Mouse (Mus musculus) central nervous system, embryonic 14 days (tissue): ENCODE measurements around the gene Ifi211. TPM values are rescaled to one million over a fixed set of nuclear protein-coding genes. Genes with fewer than 3 reads are reported as not detected.

Source experiments
- polyA plus RNA-seq: library from polyadenylated mRNA; depleted of rRNA; stranded (reverse); fragments of >200 nt; gene quantifications from 2 replicates; pipeline ENCODE4 v1.2.3, GENCODE M21; 2012; rRNA removed

Ifi211 gene
- 1.7 and 2.5 TPM in 2 replicates for polyA plus RNA-seq

DNA sequence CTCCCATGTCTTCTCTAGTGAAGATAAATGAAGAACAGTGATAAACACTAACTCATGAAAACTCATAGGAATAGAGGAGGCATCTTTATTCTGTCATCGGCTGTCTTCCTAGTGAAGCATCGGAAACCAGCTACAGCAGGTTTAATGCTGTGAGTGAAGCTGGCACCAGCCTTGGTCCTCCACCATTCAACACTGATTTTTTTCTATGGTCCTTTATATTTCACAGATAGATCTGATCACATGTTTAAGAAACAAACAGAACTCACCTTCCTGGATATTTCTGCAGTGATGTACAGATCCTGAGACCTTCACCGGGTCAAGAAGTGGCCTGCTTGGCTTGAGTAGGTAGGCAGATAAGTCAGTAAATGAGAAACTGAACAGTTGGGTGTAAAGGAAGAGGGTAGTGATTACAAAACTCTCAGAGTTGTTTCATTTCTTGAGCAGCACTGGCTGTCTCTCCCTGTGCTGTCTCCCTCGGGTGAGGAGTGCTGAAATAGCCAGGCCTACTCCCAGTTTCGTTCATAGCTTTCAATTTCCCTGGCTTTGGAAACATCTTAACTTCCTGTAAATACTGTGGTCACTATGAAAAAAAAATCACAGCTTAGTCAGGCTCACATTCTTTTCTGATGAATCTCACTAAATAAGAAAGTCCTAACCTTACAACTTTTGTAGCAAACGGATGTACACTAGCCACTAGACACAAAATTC, at the start of gene Ifi211:
Ifi211 (minus strand) TSS at position 499 of the 708 bp plus-strand sequence.

DNA sequence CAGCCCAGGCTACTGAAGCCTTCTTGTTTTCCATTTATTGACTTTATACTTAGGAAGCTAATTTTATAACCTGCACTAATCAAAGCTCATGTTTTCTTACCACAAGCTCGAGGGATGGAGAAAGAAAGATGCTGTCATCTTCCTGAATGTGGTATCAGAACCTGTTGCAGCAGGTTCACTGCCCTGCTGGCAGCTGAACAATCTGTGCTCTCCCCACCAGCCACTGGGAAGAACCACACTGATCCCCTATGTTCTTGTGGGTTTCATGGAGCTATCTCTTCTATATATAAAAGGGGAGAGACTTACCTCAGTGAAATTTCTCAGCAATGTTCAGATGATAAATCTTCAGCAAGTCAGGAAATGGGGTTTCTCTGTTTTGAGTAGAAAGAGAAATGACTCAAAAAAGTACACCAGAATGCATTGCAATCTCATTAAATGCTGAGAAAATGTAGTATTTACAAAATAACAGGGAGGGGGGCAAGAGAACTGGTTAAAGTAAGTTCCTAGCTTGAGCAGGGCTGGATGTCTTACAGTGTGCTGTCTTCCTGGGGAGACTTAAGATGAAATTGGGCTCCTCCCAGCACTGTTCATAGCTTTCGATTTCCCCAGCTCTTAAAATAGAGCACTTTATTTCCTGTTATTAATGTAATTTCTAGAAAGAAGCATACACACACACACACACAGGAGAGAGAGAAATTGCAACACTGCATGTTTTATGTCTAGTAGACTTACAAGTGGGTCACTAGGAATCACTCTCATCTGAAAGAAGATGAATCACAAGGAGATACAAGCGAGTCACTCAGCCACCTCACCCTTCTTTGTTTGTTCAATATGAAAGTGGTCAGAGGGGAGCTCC, 29.3 kb upstream of the Ifi211 start, which contains the start of the genes Mndal and Ifi203:
Mndal (minus strand) TSS at position 568 of the 856 bp plus-strand sequence.
Ifi203 (minus strand) TSS at position 749 of the 856 bp plus-strand sequence.

Other genes with a start within 250 kb of the Ifi211 start
- gene Ifi208, start 239.4 kb downstream of the Ifi211 start, polyA plus RNA-seq = not detected in 2 replicates
- 1.9 and 2.0 TPM in 2 replicates for gene Ifi207, start 171.3 kb downstream of the Ifi211 start, polyA plus RNA-seq
- gene Ifi204, start 146.1 kb downstream of the Ifi211 start, polyA plus RNA-seq = 2.2 and 2.5 TPM in 2 replicates
- 2.3 TPM in 2 replicates for gene Mndal, start 29.4 kb upstream of the Ifi211 start, polyA plus RNA-seq
- 1.8 and 2.2 TPM in 2 replicates for gene Ifi203, start 29.6 kb upstream of the Ifi211 start, polyA plus RNA-seq
- 0.08 TPM in 1 of 2 replicates, not detected in the other for gene Ifi202b, start 69.7 kb upstream of the Ifi211 start, polyA plus RNA-seq
- gene Ifi205, start 118.8 kb upstream of the Ifi211 start, polyA plus RNA-seq = 0.90 and 1.9 TPM in 2 replicates
- not detected in 2 replicates for gene Olfr433, start 127.7 kb upstream of the Ifi211 start, polyA plus RNA-seq
- not detected in 2 replicates for gene Olfr432, start 136.2 kb upstream of the Ifi211 start, polyA plus RNA-seq
- not detected in 2 replicates for gene Olfr430, start 153.6 kb upstream of the Ifi211 start, polyA plus RNA-seq
- not detected in 2 replicates for gene Olfr429, start 171.3 kb upstream of the Ifi211 start, polyA plus RNA-seq
- gene Olfr427, start 183.8 kb upstream of the Ifi211 start, polyA plus RNA-seq = not detected in 2 replicates
- gene Olfr231, start 208.1 kb upstream of the Ifi211 start, polyA plus RNA-seq = not detected in 2 replicates
- not detected in 2 replicates for gene Olfr424, start 218.5 kb upstream of the Ifi211 start, polyA plus RNA-seq
- gene Olfr420, start 242.6 kb upstream of the Ifi211 start, polyA plus RNA-seq = not detected in 2 replicates